Mouse (Mus musculus) liver, postnatal 0 days (tissue): Measurements from ENCODE around the gene Psapl1.

Experiments used
- CTCF ChIP-seq: sonication (generic); IDR thresholded peaks from 2 replicates; pipeline ENCODE4 v1.5.1; 2016; ENCODE audit warnings: antibody characterized with exemption, low read depth
- EP300 ChIP-seq: IDR thresholded peaks from 2 replicates; pipeline ENCODE4 v1.6.1; 2016; ENCODE audit warnings: antibody characterized with exemption, low read depth, mild to moderate bottlenecking

GRCm38 (mm10) chr5:36192677-36193076 lies 11.1 kb upstream of the Psapl1 start:
- TF ChIP-seq CTCF (no peak), EP300 (no peak)
